Mouse (Mus musculus): ENCODE results near the gene Hexb.

GRCm38 (mm10) chr13:97243962-97244711 lies 46.0 kb upstream of the Hexb start:
- no peak for TF ChIP-seq CTCF (conservative IDR thresholded peaks at IDR 0.05 in 1 of 2, IDR thresholded peaks at IDR 0.05 in 1 of 2; ENCODE audit: low read depth in 2 of 2, low read length in 2 of 2)
- no peak for TF ChIP-seq EP300 (IDR thresholded peaks at IDR 0.05; ENCODE audit: low read length)
- no peak for TF ChIP-seq HCFC1 (IDR thresholded peaks at IDR 0.05; ENCODE audit: low read depth, low read length)
- TF ChIP-seq KAT2A (IDR thresholded peaks at IDR 0.05; ENCODE audit: insufficient replicate concordance, low read length): no peak
- no peak for TF ChIP-seq MAX (IDR thresholded peaks at IDR 0.05; ENCODE audit: low read length)
- no peak for TF ChIP-seq ZC3H11A (IDR thresholded peaks at IDR 0.05; ENCODE audit: low read depth, low read length)
- no peak for TF ChIP-seq E2F4 (IDR thresholded peaks at IDR 0.05; ENCODE audit: insufficient replicate concordance, low read depth, low read length)
- TF ChIP-seq RAD21 (IDR thresholded peaks at IDR 0.05; ENCODE audit: low read depth, low read length): no peak
- TF ChIP-seq PAX5 (IDR thresholded peaks at IDR 0.05; ENCODE audit: low read length): no peak
